Mouse (Mus musculus): Measurements from ENCODE around the gene Resp18.

DNA sequence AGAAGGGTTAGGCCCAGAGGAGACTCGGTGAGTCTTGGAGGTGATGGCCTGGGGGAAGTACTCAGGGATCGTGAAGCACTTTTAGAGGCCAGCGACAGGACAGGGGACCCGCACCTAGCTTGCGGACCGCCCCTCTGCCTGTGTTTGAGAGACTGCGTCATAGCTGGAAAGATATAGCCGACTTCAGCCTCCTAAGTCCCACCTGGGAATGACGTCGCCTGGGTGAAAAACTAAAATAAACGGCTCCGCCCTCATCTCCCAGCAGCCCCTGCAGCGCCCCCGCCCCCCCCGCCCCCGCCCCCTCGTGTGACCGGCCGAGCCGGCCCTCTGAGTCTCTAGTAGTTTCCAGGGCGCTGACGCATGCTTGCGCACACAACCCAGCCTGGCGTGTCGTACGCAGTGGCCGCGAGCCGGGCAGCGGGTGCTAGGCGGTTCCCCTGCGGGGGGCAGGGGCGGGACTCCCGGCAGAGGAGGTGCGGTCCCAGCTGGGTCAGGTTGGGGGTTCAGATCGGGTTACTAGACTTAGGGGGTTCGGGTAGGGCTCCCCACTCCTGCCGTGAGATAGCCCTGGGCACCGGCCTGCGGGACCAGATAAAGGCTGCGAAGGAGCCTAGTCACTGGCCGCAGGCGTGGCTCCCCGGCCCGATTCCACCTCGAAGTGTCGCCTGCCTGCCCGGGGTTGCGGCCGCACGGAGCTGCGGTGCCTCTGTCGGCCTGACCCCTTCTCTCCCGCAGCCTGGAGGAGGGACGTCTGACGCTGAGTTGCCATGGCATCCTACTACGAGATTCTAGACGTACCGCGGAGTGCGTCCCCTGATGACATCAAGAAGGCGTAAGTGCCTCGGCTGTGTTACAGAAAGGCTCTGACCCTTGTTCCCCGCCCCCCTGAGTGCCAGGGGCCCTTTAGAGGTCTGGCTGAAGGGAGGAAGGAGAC lies 41.8 kb downstream of the Resp18 start, which contains the start of gene Dnajb2:
- TF ChIP-seq CTCF (conservative IDR thresholded peaks at IDR 0.05 in 1 of 2, IDR thresholded peaks at IDR 0.05 in 1 of 2; ENCODE audit: low read depth in 2 of 2, low read length in 2 of 2): no peak
- TF ChIP-seq POLR2A (IDR thresholded peaks at IDR 0.05; ENCODE audit: low read depth, low read length): peak; percentile 83
- TF ChIP-seq EP300 (IDR thresholded peaks at IDR 0.05; ENCODE audit: low read length): no peak
- TF ChIP-seq TCF12 (IDR thresholded peaks at IDR 0.05; ENCODE audit: low read depth, low read length): peak; percentile 55
- no peak for TF ChIP-seq JUND (conservative IDR thresholded peaks at IDR 0.05; ENCODE audit: low read depth, low read length)
- no peak for TF ChIP-seq USF1 (IDR thresholded peaks at IDR 0.05; ENCODE audit: low read depth, low read length)
- peak; percentile 61; the same call in 1 of the 2 replicates for TF ChIP-seq MEF2A (IDR thresholded peaks at IDR 0.05; ENCODE audit: borderline replicate concordance, low read depth, low read length)
- no peak for TF ChIP-seq ZNF384 (IDR thresholded peaks at IDR 0.05; ENCODE audit: low read depth, low read length)
- TF ChIP-seq NELFE (IDR thresholded peaks at IDR 0.05; ENCODE audit: low read depth, low read length): peak; percentile 78
- TF ChIP-seq ZC3H11A (IDR thresholded peaks at IDR 0.05; ENCODE audit: low read depth, low read length): no peak
- peak; percentile 87 for TF ChIP-seq GABPA (IDR thresholded peaks at IDR 0.05; ENCODE audit: insufficient replicate concordance, low read depth, low read length)

Measured in CH12.LX (cell line).